Mouse (Mus musculus) cerebellum, adult 2 months (tissue): ENCODE data around the gene Galnt2.

Experiments
- CTCF ChIP-seq: fragments of 200-500 bp; IDR thresholded peaks from 2 replicates; pipeline ENCODE4 v1.5.1; 2011; ENCODE audit warnings: low read depth, mild to moderate bottlenecking, control low read depth, low read length, moderate library complexity, borderline replicate concordance; ENCODE audit not compliant: insufficient read depth
- POLR2A ChIP-seq: fragments of 200-500 bp; IDR thresholded peaks from 2 replicates; pipeline ENCODE4 v1.6.1; 2011; ENCODE audit warnings: low read length, control low read depth, borderline replicate concordance; ENCODE audit not compliant: insufficient read depth

DNA sequence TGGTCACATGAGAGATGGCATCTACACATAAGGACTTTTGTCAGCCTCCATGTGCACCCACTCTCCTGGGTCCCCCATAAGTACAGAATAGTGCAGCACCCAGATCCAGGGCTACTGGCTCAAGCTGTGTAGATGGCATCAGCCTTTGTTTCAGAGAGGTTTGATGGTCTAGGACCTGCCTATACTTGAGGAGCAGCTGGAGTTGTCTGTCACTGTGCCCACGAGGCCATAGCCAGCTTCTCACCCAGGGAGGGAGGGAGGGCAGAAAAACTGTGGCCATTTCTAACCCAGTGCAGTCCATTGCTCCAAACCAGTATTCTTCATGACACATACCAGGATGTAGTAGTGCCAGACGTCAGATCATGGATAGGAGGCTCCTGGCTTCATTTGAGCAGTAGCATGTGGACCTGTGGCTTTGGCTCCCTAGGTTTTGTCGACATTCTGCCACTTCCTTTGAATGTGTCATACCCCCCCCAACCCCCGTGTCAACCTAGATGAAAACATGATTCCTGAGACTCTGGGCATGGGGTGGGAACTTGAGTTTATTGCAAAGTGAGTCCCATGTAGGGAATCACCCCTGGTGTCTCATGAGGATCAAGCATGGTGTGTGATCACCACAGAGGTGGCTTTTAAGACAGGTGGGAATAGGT is 57.1 kb downstream of the Galnt2 start:
- TF ChIP-seq CTCF (no peak), POLR2A (no peak)
